Mouse (Mus musculus) ES-Bruce4 (cell line): ENCODE measurements around the gene Rars. TPM values are rescaled to one million over a fixed set of nuclear protein-coding genes. Genes with fewer than 3 reads are reported as not detected.
"Not testable (repeated sequence)": the region's sequence is repeated elsewhere in the genome, so short reads cannot be mapped to it uniquely, and the experiment has no call there.

Experiments
- H3K27ac ChIP-seq: 2 replicates; pipeline ENCODE4 v1.5.1; 2012; ENCODE audit warnings: low read length, inconsistent platforms; ENCODE audit not compliant: insufficient read depth
- H3K27me3 ChIP-seq: 2 replicates; pipeline ENCODE4 v1.6.1; 2012; ENCODE audit warnings: mild to moderate bottlenecking, low read length, inconsistent platforms; ENCODE audit not compliant: control insufficient read depth, poor library complexity, insufficient read depth, severe bottlenecking
- H3K36me3 ChIP-seq: 2 replicates; pipeline ENCODE4 v1.6.1; 2012; ENCODE audit warnings: inconsistent platforms, mild to moderate bottlenecking, low read length, moderate library complexity; ENCODE audit not compliant: control insufficient read depth, poor library complexity, insufficient read depth, severe bottlenecking
- H3K4me1 ChIP-seq: one replicate; pipeline ENCODE4 v1.8.1; 2011; ENCODE audit warnings: low read length; ENCODE audit not compliant: control insufficient read depth, insufficient read depth
- H3K4me3 ChIP-seq: 2 replicates; pipeline ENCODE4 v1.5.1; 2011; ENCODE audit warnings: low read depth, mild to moderate bottlenecking, low read length
- H3K9ac ChIP-seq: 2 replicates; pipeline ENCODE4 v1.6.1; 2012; ENCODE audit warnings: low read depth, mild to moderate bottlenecking, inconsistent platforms; ENCODE audit not compliant: poor library complexity, severe bottlenecking
- H3K9me3 ChIP-seq: replicated peaks from 2 replicates; pipeline ENCODE4 v1.6.1; 2012; ENCODE audit warnings: mild to moderate bottlenecking, low read length, inconsistent platforms; ENCODE audit not compliant: control insufficient read depth, poor library complexity, insufficient read depth, severe bottlenecking
- CTCF ChIP-seq: IDR thresholded peaks from one replicate; pipeline ENCODE4 v1.8.1; 2011; ENCODE audit warnings: low read depth, low read length
- EP300 ChIP-seq: IDR thresholded peaks from 2 replicates; pipeline ENCODE4 v1.6.1; 2011; ENCODE audit warnings: low read depth, low read length; ENCODE audit not compliant: insufficient read depth
- POLR2A ChIP-seq: IDR thresholded peaks from one replicate; pipeline ENCODE4 v1.8.1; 2011; ENCODE audit warnings: low read length; ENCODE audit not compliant: insufficient read depth
- polyA plus RNA-seq: library from polyadenylated mRNA; stranded (reverse); fragments of >200 nt; gene quantifications from 2 replicates; pipeline ENCODE4 v1.2.4, GENCODE M21; 2011; ENCODE audit warnings: low read depth; ENCODE audit not compliant: missing spikeins, insufficient read depth, insufficient read length

Gene Rars
- polyA plus RNA-seq, 1 experiment: 177 TPM

DNA sequence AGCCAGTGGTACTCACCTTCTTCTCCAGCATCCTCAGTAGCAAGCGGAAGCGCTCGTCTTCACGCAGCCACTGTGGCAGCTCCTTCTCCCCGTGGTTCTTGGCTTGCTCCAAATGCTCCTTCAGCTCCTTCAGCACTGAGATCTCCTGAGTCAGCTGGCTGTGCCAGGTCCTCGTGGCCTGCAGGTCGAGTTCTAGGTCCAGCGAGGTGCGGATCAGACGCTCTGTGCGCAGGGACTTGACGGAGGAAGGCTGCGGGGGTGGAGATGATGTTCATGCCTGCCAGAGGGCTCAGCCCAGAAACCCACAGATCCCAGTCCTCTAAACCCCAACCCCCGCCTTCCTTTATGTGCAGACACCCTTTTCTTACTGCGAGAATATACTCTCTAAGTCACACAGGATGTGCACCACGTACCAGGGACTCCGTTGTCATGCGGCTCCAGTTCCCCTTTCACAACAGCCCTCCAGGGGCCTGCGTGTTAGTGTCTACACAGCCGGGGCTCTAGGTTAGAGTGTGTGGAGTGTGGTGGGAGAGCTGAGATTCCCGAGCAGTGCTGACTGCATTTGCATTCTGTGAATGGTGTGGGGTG is 7.5 kb upstream of the Rars start:
- no peak overlapping the region for H3K9ac ChIP-seq
- 0 out of 2 replicates have a peak, but pooled peaks cover 4% of the 10 kb centered on the region for H3K36me3 ChIP-seq

GRCm38 (mm10) chr11:35840806-35841205 is 6.5 kb upstream of the Rars start:
- H3K27ac ChIP-seq: peak overlapping the region; percentile 34; the same call in 1 of the 2 replicates
- not testable (repeated sequence) for H3K4me3 ChIP-seq, H3K4me1 ChIP-seq, H3K9ac ChIP-seq, H3K36me3 ChIP-seq, H3K27me3 ChIP-seq, H3K9me3 ChIP-seq
- peak; percentile 58; the same call in 1 of the 2 replicates for TF ChIP-seq EP300

More for the DNA sequence above, 7.5 kb upstream of the Rars start:
- Histone ChIP-seq H3K4me1 (no peaks in the 10 kb centered on the region), H3K4me3 (no peak overlapping the region), H3K27me3 (no peaks in the 10 kb centered on the region), H3K9me3 (no peaks in the 10 kb centered on the region), H3K27ac (peak overlapping the region; percentile 34)
- no peak for TF ChIP-seq EP300

GRCm38 (mm10) chr11:35840282-35840681 is 6.0 kb upstream of the Rars start:
- Histone ChIP-seq H3K4me1 (no peaks in the 10 kb centered on the region), H3K36me3 (0 out of 2 replicates have a peak, but pooled peaks cover 4% of the 10 kb centered on the region)

DNA sequence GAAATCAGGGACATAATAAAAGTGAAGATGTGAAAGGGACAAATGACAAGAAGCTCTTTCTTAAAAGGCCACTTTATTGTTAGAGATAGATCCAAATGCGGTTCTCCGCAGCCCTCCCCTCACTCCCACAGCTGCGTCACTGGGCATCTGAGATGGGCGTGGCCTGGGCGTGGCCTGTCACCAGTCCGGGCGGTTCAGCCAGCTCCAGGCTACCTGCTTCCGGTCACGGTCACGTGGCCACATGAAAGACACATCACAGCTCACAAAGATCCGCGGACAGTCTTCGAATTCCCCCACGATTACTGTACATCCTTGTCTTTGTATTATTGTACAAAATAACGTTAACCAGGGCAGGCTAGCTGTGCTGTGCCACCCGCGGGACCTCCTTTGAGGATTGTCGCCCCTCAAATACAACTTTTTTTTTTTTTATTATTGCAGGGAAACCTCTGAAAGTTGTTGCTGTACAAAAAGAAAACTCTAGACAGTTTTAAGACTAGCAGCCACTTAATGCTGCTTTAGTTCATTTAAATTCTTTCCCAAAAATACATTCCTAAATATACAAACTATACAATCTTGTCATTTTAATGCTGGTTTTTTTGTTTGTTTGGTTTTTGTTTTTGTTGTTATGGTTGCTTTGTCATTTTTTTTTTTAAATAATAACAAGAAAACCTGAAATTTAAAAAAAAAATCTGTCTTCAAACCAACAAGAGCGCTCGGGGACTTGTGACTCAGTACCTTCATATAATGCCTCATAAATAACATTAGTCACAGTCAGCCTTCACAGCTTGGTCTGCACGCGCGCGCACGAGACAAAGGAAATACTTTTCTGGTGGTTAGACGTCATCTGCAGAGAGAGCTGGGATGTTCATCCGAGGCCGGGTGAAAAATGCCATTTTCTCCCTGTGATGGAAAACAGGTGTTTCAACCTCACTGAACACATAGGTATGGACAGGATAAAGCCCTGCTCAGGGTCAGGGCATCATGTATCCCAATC is 4.3 kb upstream of the Rars start:
- TF ChIP-seq CTCF: no peak
- peak; percentile 76; the same call in 1 of the 2 replicates for TF ChIP-seq EP300
- Histone ChIP-seq H3K27me3 (no peaks in the 10 kb centered on the region), H3K9ac (no peak overlapping the region), H3K27ac (no peak overlapping the region), H3K4me1 (no peaks in the 10 kb centered on the region), H3K36me3 (0 out of 2 replicates have a peak, but pooled peaks cover 4% of the 10 kb centered on the region), H3K4me3 (no peak overlapping the region), H3K9me3 (no peaks in the 10 kb centered on the region)

More at GRCm38 (mm10) chr11:35840282-35840681, 6.0 kb upstream of the Rars start:
- H3K9ac ChIP-seq: no peak overlapping the region
- H3K4me3 ChIP-seq: peak overlapping the region; percentile 6
- no peaks in the 10 kb centered on the region for H3K27me3 ChIP-seq
- no peaks in the 10 kb centered on the region for H3K9me3 ChIP-seq
- no peak for TF ChIP-seq POLR2A
- peak; percentile 27; the same call in 1 of the 2 replicates for TF ChIP-seq EP300
- TF ChIP-seq CTCF: peak; percentile 93
- peak overlapping the region; percentile 49 for H3K27ac ChIP-seq

DNA sequence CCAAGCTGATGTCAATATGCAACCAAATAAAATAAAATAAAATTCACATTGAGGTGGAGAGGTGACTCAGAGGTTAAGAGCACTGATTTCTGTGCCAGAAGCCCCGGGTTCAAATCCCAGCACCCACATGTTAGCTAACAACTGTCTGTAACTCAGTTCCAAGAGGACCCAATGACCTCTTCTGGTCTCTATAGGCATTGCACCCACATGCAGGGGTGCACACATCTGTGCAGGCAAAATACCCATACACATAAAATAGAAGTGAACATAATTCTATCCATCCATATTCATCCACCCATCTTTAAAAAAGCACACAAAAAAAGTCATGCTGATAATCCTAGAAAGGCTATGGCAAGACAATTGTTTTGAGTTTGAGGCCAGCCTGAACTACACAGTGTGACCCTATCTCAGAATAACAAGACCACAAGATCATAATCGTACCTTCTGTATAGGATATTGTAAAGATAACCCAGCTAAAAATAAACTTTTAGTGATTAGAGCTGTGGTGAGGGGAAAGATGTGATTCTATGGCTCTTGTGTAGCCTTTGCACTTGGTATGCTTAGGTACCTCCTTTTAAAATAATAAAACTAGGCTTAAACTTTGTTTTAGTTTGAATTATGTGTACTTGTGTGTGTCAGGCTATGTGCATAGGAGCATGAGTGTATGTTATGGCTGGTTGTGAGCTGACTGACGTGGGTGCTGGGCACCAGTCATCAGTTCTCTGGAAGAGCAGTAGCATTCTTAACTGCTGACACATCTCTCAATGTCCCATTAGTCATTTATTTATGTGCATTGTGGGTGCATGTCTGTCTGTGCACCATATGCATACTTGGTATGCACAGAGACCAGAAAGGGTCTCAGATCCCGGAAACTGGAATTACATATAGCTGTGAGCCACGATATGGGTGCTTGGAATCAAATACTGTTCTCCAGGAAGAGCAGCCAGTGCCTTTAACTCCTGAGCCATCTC is 3.1 kb upstream of the Rars start:
- Histone ChIP-seq H3K9me3 (no peaks in the 10 kb centered on the region), H3K27me3 (no peaks in the 10 kb centered on the region), H3K4me1 (no peaks in the 10 kb centered on the region), H3K36me3 (peaks cover 9% of the 10 kb centered on the region), H3K27ac (no peak overlapping the region), H3K9ac (no peak overlapping the region), H3K4me3 (no peak overlapping the region)
- TF ChIP-seq EP300: no peak
- no peak for TF ChIP-seq CTCF
- no peak for TF ChIP-seq POLR2A

- Histone ChIP-seq H3K4me1 (no peaks in the 10 kb centered on the region), H3K36me3 (peaks cover 39% of the 10 kb centered on the region), H3K27ac (no peak overlapping the region), H3K27me3 (no peaks in the 10 kb centered on the region), H3K9ac (peak overlapping the region; percentile 89), H3K4me3 (peak overlapping the region; percentile 96), H3K9me3 (no peaks in the 10 kb centered on the region)
- TF ChIP-seq CTCF: no peak
- TF ChIP-seq EP300: no peak
- TF ChIP-seq POLR2A: no peak
These were observed 1.0 kb downstream of the Rars start for GRCm38 (mm10) chr11:35833270-35833669.
